Mouse (Mus musculus): ENCODE results near the gene Rasgef1c.

The Rasgef1c gene

DNA sequence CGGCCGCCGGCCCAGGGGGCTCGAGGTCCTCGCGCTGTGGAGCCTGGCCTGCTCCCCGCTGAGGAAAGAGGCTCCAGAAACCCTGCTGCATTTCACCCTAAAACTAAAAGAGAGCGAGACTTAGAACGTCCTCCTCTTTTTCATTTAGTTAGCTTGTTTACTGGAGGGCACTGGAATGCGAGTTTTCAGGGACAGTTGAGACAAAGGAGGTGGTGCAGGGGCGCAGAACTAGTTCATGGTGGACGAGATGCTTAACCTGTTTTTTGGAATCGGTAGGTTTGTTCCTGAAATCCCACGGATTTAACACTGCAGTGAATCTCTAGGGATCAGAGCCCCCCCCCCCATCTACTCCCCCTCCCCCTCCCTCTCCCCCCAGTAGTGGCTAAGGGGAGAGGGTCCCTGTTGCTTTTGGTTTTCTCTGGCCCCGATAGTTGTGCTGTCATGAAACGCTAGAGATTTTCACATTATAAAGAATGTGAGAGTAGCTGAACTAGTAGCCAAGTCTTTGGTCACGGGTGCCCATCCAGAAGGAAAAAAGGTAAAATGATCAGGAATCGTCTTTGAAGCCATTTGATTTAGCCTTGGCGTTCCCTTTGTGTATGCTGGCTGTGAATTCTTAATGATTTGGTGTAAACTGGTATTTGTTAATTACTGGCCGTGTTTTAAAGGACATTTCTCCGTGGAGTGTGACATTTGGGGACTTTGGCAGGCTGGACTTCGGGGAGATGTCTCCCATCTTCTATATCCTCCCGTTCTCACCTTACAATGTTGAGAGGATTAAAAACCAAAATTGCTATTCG, 124.3 kb downstream of the Rasgef1c start:
- no peak for DNase-seq (ENCODE audit: low spot score)

DNA sequence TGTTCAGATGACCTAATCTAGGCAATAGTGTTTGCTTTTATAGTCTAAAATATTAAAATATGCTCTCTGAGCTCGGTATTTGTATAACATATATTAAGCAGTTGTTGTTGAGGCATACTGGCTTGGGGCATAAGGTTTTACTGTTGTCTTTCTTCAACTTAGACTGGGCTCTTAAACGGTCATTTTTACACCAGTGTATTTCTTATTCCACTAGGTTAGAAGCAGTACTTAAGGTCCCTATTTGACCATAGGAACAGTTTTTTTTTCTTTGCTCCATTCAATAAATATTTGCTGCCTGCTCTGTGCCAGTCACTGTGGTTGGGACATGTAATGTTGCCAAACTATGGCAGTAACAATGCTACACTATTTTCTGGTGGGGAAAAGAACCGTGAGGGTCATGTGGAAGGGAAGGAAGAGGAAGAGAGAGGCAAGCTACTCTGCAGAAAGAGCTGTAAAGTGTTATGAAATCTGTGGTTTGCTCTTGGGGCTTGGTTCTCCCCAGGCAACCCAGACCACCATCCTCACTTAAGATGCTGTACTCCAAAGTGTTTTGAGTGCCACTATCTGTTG, 125.0 kb downstream of the Rasgef1c start:
- DNase-seq (ENCODE audit: low spot score) = no peak

DNA sequence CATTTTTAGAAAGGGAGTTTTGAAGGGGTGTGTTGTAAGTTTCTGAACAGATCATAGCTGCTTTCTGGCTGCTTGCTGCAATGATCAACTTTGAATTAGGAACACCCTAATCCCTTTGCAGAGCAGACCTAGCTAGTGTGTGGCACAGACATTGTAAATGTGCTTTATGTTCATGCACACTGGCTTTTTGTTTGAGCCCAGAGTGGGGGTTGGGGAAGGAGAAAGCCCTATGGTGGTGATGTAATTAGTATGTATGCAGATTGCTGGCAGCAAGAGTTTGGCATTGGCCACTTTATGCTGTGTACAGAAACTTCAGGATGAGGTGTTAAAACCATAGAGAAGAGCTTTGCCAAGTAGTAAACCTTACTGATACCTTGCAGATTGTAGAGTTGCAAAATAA, 126.8 kb downstream of the Rasgef1c start:
- no peak for DNase-seq (ENCODE audit: low spot score)

Measured in left cerebral cortex, adult 11 months (tissue).